Mouse (Mus musculus) heart, adult 8-10 months (tissue): Measurements from ENCODE around the gene Dcaf8. TPM values are rescaled to one million over a fixed set of nuclear protein-coding genes. Genes with fewer than 3 reads are reported as not detected.

Source experiments
- DNase-seq: peaks from one replicate; pipeline ENCODE4 v3.0.0; 2022; ENCODE audit warnings: low spot score
- total RNA-seq, 4 experiments: library from RNA; stranded (reverse); gene quantifications; 2 replicates each; pipeline ENCODE4 v1.2.4; 2022

The Dcaf8 gene
- total RNA-seq, 4 experiments from 2014 or later, result 120 to 132 (median 125) TPM

DNA sequence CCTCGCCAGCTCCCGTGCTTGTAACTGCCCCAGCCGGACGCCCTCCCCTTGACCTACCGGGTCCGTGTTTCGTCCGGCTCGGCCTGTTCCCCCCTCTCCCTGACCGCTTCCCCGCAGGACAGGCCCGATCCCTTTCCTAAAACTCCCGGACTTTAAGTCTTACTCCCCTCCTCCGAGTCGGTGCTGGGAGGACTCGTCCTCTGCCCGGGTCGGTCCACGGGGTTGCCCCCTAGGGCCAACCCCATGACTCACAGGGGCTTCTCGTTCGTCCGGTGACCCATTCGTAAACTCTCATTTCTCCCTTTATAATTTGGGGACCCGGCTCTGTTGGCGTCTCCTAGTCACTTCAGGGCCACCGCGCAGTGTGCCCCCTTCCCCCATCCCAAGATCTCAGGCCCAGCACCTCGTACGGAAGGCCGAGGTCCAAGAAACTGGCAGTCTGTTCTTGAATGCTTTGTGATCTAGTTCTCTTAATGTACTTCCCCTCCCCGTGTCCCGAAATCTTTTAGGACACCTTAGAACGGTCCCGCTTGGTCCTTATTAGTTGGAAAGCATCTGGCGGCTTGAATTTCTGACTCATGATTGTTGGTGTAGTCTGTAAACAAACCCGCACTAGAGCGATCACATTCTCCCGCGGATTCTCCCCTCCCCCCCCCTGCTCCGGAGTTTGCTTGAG is 533 bp downstream of the Dcaf8 start:
- peak; percentile 41 for DNase-seq

DNA sequence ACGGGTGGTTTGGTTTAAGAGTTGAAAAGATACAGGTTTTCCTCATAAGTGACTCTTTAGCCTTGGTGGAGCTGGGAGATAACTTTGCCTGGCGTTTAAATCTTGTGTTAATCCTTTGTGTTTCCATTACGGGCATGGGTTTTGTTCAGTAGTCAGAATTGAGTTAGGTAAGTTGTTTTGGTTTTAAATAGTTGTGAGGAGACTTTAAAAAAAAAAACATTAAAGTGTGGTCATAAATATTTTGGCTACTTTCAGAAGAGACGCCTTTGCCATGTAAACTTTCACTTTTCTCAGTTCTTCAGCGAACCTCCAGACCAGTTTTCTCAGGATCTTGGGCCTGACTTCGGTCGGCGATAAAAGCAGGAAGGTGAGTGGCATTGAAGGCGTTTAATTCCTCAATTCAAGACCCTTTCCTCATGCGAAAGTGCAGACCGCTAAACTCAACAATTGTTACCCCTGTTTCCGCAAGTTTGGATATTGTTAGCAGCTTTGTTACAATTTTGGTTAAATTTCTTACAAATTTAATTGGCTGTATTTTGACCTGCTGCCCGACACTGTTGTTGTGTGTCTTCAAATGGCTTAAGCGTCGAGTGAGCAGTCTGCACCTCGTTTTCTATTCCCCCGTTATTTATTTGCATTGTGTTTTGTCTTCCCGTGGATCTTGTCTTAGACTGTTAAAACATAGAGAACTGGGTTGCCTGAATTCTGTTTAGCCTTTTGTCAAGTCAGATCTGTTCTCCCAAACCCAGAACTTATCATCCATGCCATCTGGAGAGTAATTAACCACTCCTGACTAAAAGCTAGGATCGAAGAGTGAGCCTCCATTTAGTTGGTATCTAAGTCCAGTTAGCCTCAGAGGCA is 1.3 kb downstream of the Dcaf8 start:
- DNase-seq, result no peak

DNA sequence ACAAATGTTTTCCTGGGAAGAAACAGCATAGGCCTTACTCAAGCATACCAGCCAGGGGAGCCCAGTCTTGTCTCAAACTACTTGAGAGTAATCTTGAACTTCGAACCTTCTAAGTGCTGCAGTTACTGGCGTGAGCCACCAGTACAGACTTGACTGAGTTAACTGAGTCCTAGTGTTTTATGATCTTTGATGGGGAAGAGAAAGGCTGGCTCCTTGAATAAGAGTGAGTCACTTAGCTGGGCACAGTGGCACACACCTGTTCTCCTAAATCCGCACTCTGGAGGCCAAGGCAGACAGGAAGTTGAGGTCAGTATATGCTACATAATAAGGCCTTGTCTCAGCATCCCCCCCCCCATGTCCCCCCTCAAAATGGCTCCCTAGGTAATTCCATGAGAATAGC is 6.7 kb downstream of the Dcaf8 start:
- no peak for DNase-seq

DNA sequence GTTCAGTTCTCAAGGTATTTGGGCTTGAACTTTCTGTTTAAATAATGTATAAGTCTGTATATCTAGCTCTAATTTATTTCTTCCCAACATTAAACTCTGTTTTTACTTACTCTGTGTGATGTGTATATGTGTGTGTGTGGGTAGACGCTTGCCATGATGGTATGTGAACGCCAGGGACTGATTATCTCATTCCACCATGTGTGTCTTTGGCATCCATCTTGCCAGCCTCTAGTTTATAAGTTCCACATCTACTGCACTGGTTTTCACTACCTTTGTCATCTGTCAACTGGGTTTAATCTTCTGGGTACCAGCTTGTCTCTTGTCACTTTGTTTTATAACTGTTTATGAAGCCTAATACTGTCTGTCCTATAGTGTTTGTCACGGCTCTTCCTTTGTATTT is 7.6 kb downstream of the Dcaf8 start:
- no peak for DNase-seq

DNA sequence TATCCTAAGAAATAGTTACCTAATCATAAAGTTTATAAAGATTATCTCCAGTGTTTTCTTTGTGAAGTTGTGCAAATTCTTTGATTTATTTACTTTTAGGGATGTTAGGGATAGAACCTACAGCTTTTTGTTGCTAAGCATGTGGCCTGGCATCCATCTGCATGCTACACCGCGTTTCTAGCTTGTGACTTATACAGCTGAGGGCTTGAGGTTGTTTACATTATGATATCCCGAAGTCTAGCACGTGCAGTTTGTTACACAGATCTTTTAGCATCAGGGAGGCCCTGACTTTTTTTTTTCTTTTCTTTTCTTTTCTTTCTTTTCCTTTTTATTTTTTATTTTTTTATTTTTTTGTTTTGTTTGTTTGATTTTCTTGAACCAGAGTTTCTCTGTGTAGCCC is 12.1 kb downstream of the Dcaf8 start:
- no peak for DNase-seq

DNA sequence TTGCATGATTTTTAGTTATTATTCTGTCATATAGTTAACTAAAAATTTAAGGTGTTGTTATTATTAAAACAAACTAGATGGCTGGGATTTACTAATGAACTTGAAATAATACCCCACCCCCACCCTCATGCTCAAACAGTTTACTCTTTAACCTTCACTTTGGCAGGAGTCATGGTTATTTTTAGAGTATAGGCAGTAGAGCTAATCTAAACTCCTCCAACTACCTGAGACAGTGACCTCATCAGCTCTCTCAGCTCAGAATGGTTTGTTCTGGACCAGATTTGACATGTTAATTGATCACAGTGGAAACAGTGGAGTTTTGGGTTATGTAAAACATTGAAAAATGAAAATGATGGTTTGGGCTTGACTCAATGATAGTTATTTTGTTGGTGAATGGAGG is 12.6 kb downstream of the Dcaf8 start:
- DNase-seq, result no peak

DNA sequence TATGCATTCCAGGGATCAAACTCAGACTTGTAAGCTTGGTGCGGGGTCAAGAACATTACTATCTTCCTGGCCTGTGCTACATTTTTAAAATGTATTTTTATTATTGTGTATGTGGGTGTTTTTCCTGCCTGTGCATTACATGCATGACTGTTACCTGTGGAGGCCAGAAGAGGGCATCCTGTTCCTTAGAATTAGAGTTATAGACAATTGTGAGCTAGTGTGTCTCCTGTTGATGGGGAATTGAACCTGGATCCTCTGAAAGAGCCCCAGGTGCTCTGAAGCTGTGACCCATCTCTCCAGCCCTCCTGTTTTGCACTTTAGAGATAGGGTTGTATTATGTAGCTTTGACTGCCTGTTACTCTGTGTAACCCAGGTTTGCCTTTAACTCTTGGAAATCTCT is 14.1 kb downstream of the Dcaf8 start:
- DNase-seq, result peak; percentile 55

DNA sequence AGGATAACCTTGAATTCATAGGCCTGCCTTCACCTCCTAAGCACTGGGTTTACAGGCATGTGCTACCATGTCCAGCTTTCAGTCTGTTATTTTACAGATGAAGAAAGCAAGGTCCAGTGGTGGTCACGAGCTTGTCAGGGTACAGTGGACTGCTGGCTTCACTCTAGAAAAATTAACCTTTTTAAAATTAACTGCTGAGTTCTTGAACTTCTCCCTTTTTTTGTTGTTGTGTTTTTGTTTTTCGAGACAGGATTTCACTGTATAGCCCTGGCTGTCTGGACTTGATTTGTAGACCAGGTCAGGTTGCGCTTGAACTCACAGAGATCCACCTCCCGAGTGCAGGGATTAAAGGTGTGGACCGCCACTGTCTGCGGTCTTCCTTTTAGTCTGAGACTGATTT is 15.1 kb downstream of the Dcaf8 start:
- DNase-seq, result no peak

DNA sequence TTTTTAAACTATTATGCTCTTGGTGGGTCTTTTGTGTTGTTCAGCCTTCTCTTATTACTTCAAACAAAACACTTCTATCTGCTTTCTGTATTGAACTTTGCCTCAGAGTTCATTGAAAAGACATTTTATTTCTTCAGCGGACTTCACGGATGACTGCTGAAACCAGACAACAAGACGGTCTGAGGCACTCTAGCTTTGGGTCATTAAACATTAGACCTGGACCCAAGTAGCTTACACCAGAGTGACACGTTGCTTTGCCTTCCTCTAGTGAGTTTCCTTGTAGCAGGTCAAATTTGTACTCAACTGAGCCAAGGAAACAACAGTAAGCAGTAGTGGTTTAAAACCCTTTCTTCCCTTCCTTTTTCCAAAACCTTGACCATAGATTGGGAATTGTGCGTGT is 20.0 kb downstream of the Dcaf8 start:
- no peak for DNase-seq

DNA sequence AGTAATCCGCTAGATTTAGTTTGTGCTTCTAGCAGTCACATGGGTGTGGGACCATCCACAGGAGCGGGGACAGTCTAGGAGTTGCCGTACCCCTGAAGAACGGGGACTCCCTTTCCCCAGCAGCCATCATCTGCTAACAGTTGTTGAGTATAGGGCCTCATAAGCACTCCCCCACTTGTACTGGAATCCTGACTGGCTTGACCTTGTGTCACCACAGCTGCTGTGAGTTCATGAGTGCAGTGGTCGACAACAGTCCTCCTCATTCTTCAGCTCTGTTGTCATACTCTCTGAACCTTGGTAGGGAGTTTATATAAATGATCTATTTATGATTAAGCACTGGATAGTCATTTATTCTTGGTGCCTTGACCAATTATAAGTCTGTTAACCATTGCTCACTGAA is 21.9 kb downstream of the Dcaf8 start:
- no peak for DNase-seq

DNA sequence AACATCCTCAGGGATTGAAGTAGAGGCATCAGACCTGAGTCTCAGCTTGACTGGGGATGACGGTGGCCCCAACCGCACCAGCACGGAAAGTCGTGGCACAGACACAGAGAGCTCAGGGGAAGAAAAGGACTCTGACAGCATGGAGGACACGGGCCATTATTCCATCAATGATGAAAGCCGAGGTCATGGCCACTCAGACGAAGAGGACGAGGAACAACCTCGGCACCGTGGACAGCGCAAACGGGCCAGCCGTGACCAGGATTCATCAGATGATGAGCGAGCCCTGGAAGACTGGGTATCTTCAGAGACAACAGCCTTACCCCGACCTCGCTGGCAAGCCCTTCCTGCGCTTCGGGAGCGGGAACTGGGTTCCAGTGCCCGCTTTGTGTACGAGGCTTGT is 24.5 kb downstream of the Dcaf8 start:
- no peak for DNase-seq

DNA sequence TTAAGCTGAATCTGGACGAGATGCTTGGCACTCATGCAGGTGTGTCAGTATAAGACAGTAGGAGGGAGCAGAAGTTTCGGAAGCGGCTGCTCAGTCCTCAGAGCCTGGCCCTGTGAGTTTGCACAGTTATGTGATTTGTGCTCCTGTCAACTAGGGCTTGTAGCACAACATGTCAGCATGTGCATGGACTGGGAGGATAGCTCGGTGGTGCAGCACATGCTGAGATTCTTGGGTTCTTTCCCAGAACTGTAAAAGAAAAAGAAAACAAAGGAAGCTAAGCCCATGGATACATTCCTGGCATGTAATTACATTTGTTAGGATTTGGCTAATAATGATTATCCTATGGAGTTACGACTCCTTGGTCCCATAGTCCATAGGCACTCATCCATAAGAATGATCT is 25.3 kb downstream of the Dcaf8 start:
- DNase-seq, result no peak

DNA sequence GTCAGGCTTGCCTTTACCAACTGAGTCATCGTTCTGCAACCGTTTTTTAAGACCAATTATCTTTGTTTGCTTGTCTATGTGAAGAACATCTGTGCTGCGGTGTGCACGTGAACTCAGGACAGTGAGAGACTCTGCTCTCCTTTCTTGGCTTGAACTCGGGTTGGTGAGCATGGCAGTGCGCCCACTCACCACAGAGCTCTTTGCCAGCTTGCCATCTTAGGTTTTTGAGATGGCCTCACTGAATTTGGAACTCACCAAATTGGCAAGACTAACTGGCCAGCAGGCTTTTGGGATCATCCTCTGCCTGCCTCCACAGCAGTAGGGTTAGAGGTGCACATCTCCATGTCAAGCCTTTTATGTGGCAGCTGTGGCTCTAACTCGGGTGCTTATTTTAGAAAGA is 29.9 kb downstream of the Dcaf8 start:
- DNase-seq, result no peak

DNA sequence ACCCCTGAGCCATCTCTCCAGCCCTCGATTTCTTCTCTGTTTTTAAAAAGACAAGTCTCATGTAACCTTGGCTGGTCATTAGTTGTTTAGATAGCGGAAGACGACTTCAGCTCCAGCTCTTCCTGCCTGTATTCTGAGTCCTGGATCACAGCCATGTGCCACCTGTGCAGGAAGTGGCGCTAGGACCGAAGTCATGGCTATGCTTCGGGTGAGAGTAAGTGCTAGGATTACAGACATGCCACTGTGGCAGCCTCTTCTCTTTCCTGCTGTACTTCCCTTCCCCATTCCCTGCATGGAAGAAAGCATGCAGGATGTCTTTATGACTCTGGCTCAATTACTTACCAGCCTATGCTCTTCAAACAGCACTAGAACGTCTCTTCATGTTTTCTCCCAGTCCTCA is 31.2 kb downstream of the Dcaf8 start:
- no peak for DNase-seq

DNA sequence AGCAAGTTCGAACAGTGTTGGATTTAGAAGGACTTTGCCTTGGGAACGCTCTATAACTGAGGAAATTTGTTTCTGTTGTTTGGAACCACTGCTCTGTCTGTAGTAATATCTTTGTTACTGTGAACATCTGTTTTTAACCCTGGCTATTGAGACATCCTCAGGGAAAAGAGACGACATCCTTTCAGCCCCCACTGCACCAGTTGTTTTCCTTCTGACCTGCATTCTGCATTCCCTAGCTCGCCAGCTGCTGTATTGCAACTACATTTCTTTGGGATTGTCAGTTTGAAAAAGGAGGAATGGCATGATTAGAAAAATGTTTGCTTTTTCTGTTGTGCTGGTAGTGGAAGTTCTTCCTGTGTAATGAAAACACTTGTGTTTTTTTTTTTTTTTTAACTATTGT is 33.0 kb downstream of the Dcaf8 start:
- DNase-seq, result no peak

DNA sequence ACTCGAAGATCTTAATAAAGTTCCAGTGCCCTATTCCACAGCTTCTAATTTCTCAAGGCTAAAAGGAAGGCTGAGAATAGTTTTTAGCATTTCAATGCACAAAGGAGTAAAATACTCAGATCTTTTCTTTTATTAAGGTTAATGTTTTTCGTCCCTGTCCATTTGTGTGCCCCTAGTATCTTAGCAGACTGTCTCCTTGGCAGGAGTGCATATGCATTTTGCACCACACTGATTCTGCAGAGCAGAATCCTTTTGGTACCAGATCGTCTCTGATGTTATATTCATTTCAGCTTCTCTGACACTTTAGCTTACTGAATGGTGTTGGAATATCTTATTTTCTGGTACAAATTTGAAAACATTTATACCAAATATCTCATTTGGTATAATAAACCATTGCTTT is 33.9 kb downstream of the Dcaf8 start:
- DNase-seq, result no peak

DNA sequence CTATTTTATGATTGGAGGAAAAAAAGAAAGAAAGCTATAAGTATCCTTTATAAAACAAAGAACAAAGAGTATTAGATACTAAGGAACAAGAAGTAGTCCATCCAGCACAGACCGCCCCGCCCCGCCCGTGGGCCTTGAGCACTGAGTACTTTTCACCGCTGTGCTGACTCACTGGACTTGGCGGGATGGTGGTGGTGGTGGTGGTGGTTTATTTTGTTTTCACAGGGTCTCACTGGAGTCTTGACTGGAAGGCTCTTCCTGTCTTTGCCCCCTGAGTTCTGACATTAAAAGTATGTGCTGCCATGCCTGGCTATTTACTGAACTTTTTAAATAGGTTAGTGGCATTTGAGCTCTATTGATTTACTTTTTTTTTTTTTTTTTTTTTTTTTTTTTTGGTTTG is 35.2 kb downstream of the Dcaf8 start:
- DNase-seq, result no peak

DNA sequence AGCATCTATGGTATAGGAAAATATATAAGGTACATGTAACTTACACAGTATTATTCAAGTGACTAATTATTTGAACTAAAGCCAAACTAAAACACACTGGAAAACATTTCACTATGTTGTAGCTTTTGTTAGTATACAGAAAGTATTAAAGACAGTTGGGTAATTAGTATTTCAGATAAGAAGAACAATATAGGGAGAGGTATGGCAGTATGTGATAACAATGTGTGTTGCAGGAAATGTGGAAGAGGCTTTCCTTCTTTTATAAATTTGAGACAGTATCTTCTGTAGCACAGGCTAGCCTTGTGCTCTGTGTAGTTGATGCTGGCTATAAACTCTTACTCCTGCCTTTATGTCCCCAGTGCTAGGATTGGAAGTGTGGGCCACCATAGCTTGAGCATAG is 36.0 kb downstream of the Dcaf8 start:
- no peak for DNase-seq

DNA sequence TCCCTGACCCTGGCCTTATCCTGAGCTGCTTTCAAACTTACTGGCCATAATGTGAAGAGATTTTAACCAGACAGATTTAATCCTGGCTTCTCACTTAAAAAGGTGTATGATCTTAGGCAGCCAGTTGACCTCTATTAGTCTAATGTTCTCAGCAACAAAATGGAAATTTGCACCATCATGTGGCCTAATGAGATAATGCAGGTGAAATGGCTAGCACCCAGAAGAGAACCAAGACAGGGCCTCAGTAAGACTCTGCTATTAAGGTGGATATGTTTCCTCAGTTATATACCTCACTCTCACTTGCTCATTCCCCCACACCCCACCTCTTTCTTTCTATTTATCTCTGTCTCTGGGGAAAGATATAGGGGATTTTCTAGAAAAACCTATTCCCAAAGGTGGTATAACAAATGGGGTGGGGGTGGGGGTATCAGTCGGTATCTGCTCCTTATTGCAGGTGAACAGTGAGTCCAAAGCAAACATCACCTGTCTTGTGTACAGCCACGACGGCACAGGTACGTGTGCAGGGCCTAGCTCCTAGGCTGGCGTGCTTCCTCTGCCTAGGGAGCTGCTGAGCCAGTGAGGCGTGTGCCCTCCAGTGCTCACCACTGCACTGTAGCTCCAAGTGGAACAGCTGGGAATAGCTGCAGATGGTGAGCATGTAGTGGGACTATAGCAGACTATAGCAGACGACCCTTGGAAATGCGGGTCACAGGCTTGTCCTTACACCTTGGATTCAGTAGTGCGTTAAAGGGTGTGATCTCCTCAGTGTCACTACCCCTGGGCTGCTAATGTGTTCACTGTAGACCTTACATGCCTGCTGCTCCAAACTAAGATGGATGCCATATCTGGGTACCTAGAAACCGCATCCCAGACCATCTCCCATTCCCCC is 38.8 kb downstream of the Dcaf8 start:
- no peak for DNase-seq

DNA sequence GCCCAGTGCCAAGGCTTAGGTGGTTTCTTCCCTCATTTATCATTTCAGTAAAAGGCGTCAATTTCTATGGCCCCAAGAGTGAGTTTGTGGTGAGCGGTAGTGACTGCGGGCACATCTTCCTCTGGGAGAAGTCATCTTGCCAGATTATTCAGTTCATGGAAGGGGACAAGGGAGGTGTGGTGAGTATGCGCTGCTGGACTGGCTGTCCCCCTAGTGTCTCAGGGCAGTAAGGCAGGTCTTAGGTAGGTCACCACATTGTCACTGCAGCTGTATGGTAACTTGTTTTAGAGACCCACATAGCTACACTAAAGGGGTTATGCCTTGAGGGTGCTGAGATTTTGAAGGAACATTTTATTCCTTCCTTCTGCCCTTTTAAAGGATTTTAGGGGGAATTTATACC is 41.0 kb downstream of the Dcaf8 start:
- DNase-seq, result no peak

DNA sequence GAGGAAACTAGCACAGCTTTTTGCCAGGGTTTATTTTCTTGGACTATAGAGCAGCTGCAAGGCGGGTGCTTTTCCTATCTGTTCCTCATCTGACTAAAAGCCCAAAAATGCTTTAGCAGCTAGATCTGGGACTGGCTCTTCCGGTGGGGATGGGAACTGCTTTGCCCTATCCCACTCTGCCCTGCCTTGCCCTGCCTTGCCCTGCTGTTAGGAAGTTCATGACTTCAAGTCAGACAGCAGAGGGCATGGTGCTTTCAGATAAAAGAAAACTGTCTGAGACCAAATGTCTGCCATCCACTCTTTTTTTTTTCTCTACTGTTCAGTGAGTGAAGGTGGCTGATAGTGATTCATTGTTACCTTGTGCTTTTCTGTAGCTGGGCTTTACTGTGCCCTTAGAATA is 43.7 kb downstream of the Dcaf8 start:
- no peak for DNase-seq

DNA sequence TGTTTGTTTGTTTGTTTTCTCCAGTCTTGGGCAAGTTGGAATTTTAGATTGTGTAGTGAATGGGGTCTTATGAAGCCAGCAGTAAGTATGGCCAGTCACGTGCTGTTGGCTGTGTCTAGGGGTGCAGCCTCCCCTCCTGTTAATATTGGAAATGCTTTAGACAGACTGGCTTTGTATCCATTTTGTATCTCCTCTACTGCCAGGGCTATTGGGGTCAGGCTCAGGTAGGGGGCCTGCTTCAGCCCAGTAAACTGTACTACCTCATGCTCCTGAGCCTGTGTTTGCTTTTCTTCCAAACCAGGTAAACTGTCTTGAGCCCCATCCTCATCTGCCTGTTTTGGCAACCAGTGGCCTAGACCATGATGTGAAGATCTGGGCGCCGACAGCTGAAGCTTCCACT is 44.3 kb downstream of the Dcaf8 start:
- DNase-seq, result no peak
